Mouse (Mus musculus): ENCODE results near the gene Tns2.

GRCm38 (mm10) chr15:102116753-102117415 is 16.7 kb downstream of the Tns2 start:
- TF ChIP-seq CTCF (IDR thresholded peaks at IDR 0.05; ENCODE audit: low read depth), result no peak
- no peak for TF ChIP-seq EP300 (optimal IDR thresholded peaks at IDR 0.05)
